Mouse (Mus musculus): ENCODE data around the gene Gm10203. TPM values are rescaled to one million over a fixed set of nuclear protein-coding genes. Genes with fewer than 3 reads are reported as not detected.
"Not testable (repeated sequence)": the region's sequence is repeated elsewhere in the genome, so short reads cannot be mapped to it uniquely, and the experiment has no call there.

Gm10203 gene
- polyA plus RNA-seq, 1 experiment from 2014 or later: not detected

GRCm38 (mm10) chr6:149155031-149155841, 25.3 kb downstream of the Gm10203 start:
- WGBS: 45% methylated on average over 3 of the region's 3 CpGs
- no peaks in the 10 kb centered on the region for H3K9me3 ChIP-seq (replicated peaks)
- no peak for ATAC-seq (replicated peaks; ENCODE audit: insufficient number of reproducible peaks, insufficient read depth, low FRiP score, low read depth)
- peaks cover 10% of the 10 kb centered on the region for H3K36me3 ChIP-seq
- no peak overlapping the region for H3K4me2 ChIP-seq
- H3K9ac ChIP-seq: no peak overlapping the region
- H3K27ac ChIP-seq: no peak overlapping the region
- no peaks in the 10 kb centered on the region for H3K27me3 ChIP-seq
- peaks cover 7% of the 10 kb centered on the region; the same call in 1 of the 2 replicates for H3K4me1 ChIP-seq (replicated peaks)
- H3K4me3 ChIP-seq: no peak overlapping the region

- H3K9ac ChIP-seq; H3K4me3 ChIP-seq; H3K4me2 ChIP-seq; H3K27ac ChIP-seq; ATAC-seq (replicated peaks; ENCODE audit: insufficient number of reproducible peaks, insufficient read depth, low FRiP score, low read depth); H3K27me3 ChIP-seq; H3K4me1 ChIP-seq (replicated peaks); H3K9me3 ChIP-seq (replicated peaks): not testable (repeated sequence)
- WGBS: 51% methylated on average over 3 of the region's 4 CpGs
- H3K36me3 ChIP-seq: peaks cover 37% of the 10 kb centered on the region
These were observed 37.1 kb downstream of the Gm10203 start for GRCm38 (mm10) chr6:149167038-149167437.

GRCm38 (mm10) chr6:149167672-149168071, 37.7 kb downstream of the Gm10203 start:
- H3K4me2 ChIP-seq: no peak overlapping the region
- H3K27me3 ChIP-seq: no peaks in the 10 kb centered on the region
- ATAC-seq (replicated peaks; ENCODE audit: insufficient number of reproducible peaks, insufficient read depth, low FRiP score, low read depth): no peak
- H3K9me3 ChIP-seq (replicated peaks): peaks cover 5% of the 10 kb centered on the region; the same call in 1 of the 2 replicates
- H3K27ac ChIP-seq: no peak overlapping the region
- 91% methylated on average over 1 of the region's 1 CpGs for WGBS
- no peak overlapping the region for H3K4me3 ChIP-seq
- no peak overlapping the region for H3K9ac ChIP-seq
- H3K4me1 ChIP-seq (replicated peaks): no peaks in the 10 kb centered on the region
- peaks cover 37% of the 10 kb centered on the region for H3K36me3 ChIP-seq

- WGBS: 92% methylated on average over 2 of the region's 2 CpGs
- Histone ChIP-seq H3K4me1 (replicated peaks) (no peaks in the 10 kb centered on the region), H3K27ac (no peak overlapping the region), H3K4me2 (no peak overlapping the region), H3K36me3 (peaks cover 37% of the 10 kb centered on the region), H3K9me3 (replicated peaks) (peaks cover 5% of the 10 kb centered on the region; the same call in 1 of the 2 replicates), H3K9ac (no peak overlapping the region), H3K27me3 (no peaks in the 10 kb centered on the region), H3K4me3 (no peak overlapping the region)
- ATAC-seq (replicated peaks; ENCODE audit: insufficient number of reproducible peaks, insufficient read depth, low FRiP score, low read depth): no peak
These were observed 38.5 kb downstream of the Gm10203 start for GRCm38 (mm10) chr6:149168436-149168835.

GRCm38 (mm10) chr6:149169965-149170364, 40.0 kb downstream of the Gm10203 start:
- H3K4me1 ChIP-seq (replicated peaks); ATAC-seq (replicated peaks; ENCODE audit: insufficient number of reproducible peaks, insufficient read depth, low FRiP score, low read depth); H3K4me2 ChIP-seq; H3K9me3 ChIP-seq (replicated peaks); H3K4me3 ChIP-seq; H3K27me3 ChIP-seq; H3K9ac ChIP-seq; H3K27ac ChIP-seq: not testable (repeated sequence)
- WGBS: 94% methylated on average over 4 of the region's 4 CpGs
- H3K36me3 ChIP-seq: peaks cover 30% of the 10 kb centered on the region

- Histone ChIP-seq H3K4me3 (no peak overlapping the region), H3K4me1 (replicated peaks) (no peaks in the 10 kb centered on the region), H3K9me3 (replicated peaks) (0 out of 2 replicates have a peak, but pooled peaks cover 6% of the 10 kb centered on the region), H3K9ac (no peak overlapping the region), H3K36me3 (peaks cover 28% of the 10 kb centered on the region), H3K27me3 (no peaks in the 10 kb centered on the region), H3K27ac (no peak overlapping the region), H3K4me2 (no peak overlapping the region)
- ATAC-seq (replicated peaks; ENCODE audit: insufficient number of reproducible peaks, insufficient read depth, low FRiP score, low read depth): no peak
- 48% methylated on average over 4 of the region's 4 CpGs for WGBS
These were observed 44.1 kb downstream of the Gm10203 start for GRCm38 (mm10) chr6:149173831-149174625.

GRCm38 (mm10) chr6:149174932-149175570, 45.1 kb downstream of the Gm10203 start:
- Histone ChIP-seq H3K9me3 (replicated peaks) (0 out of 2 replicates have a peak, but pooled peaks cover 6% of the 10 kb centered on the region), H3K4me3 (no peak overlapping the region), H3K9ac (no peak overlapping the region), H3K4me2 (no peak overlapping the region), H3K27me3 (no peaks in the 10 kb centered on the region), H3K27ac (no peak overlapping the region), H3K36me3 (peaks cover 33% of the 10 kb centered on the region), H3K4me1 (replicated peaks) (no peaks in the 10 kb centered on the region)
- no peak for ATAC-seq (replicated peaks; ENCODE audit: insufficient number of reproducible peaks, insufficient read depth, low FRiP score, low read depth)
- WGBS: 83% methylated on average over 3 of the region's 3 CpGs

GRCm38 (mm10) chr6:149179064-149179463, 49.1 kb downstream of the Gm10203 start:
- no peak overlapping the region for H3K27ac ChIP-seq
- H3K4me3 ChIP-seq: no peak overlapping the region
- no peak overlapping the region for H3K9ac ChIP-seq
- no peaks in the 10 kb centered on the region for H3K27me3 ChIP-seq
- H3K4me2 ChIP-seq: no peak overlapping the region
- 0 out of 2 replicates have a peak, but pooled peaks cover 6% of the 10 kb centered on the region for H3K9me3 ChIP-seq (replicated peaks)
- peaks cover 64% of the 10 kb centered on the region for H3K36me3 ChIP-seq
- no peak for ATAC-seq (replicated peaks; ENCODE audit: insufficient number of reproducible peaks, insufficient read depth, low FRiP score, low read depth)
- no peaks in the 10 kb centered on the region for H3K4me1 ChIP-seq (replicated peaks)

Other genes with a start within 250 kb of the Gm10203 start
- gene Caprin2, start 233.9 kb upstream of the Gm10203 start, polyA plus RNA-seq (2015; fragmentation: Nextera tagmentation; extraction: Ambion mirVana): 10.7 and 12.7 TPM in 2 replicates
- 44.6 and 54.0 TPM in 2 replicates for gene Sinhcaf, start 183.7 kb upstream of the Gm10203 start, polyA plus RNA-seq (2015; fragmentation: Nextera tagmentation; extraction: Ambion mirVana)
- 6.0 and 6.2 TPM in 2 replicates for gene Dennd5b, start 28.5 kb upstream of the Gm10203 start, polyA plus RNA-seq (2015; fragmentation: Nextera tagmentation; extraction: Ambion mirVana)
- gene Etfbkmt, start 9.7 kb downstream of the Gm10203 start, polyA plus RNA-seq (2015; fragmentation: Nextera tagmentation; extraction: Ambion mirVana): 12.7 and 13.7 TPM in 2 replicates
- gene Amn1, start 58.5 kb downstream of the Gm10203 start, polyA plus RNA-seq (2015; fragmentation: Nextera tagmentation; extraction: Ambion mirVana): 23.3 and 26.7 TPM in 2 replicates
- 25.5 and 26.2 TPM in 2 replicates for gene Resf1, start 179.2 kb downstream of the Gm10203 start, polyA plus RNA-seq (2015; fragmentation: Nextera tagmentation; extraction: Ambion mirVana)

All from heart, embryonic 15.5 days (tissue).